Comparison of ENCODE assay signal across 18 mouse cellular contexts in the genomic region with DNA sequence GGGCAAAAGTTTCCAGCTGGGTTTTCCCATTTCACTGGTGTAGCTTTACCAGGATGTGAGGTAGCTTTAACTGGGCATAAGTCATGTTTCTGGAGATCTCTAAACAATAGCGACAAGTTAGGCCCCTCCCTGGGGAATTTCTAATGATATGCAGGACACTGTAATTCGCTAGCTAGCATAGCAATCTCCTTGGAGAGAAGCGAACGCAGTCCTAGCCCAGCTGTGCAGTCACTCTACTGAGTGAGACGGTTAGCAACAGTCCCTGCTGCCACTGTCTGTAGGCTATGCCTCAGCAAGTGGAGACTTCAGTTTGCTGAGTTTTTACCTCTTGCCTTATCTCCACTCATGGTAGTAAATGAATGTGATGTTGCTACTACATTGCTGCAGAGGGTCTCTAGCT.
DNase-seq lines count a peak whose midpoint lies in the region; ATAC-seq and TF ChIP-seq lines count a peak whose summit lies in the region.
"Had no signal": no experiment of that assay in that cellular context is flagged by ENCODE, and none has a peak within 500 bp of the region (broad histone marks: within the 10 kb centered on the region; RNA-seq: fewer than 3 reads in every experiment).

No protein-coding gene starts in this region.

- H3K4me1 ChIP-seq in forebrain, embryonic 11.5 days (replicated peaks; ENCODE audit: control insufficient read depth, insufficient read depth, low read length), result no peaks in the 10 kb centered on the region
- H3K4me1 ChIP-seq in forebrain, embryonic 15.5 days, result no peaks in the 10 kb centered on the region
- no peaks in the 10 kb centered on the region for H3K4me1 ChIP-seq in lung, embryonic 14.5 days (ENCODE audit: insufficient read depth)
- H3K4me1 ChIP-seq in lung, adult 2 months (ENCODE audit: control insufficient read depth, insufficient read depth, low read length), result no peaks in the 10 kb centered on the region
- H3K4me1 ChIP-seq in hindbrain, embryonic 14.5 days (replicated peaks; ENCODE audit: control insufficient read depth, insufficient read depth, low read length), result no peaks in the 10 kb centered on the region
- no peaks in the 10 kb centered on the region for H3K4me1 ChIP-seq in neural tube, embryonic 14.5 days (ENCODE audit: control insufficient read depth, insufficient read depth, low read length)
- H3K4me1 ChIP-seq: hindbrain, embryonic 15.5 days; stomach, embryonic 15.5 days had no signal

- 55% methylated on average over 5 of the region's 5 CpGs for WGBS in forebrain, embryonic 11.5 days
- 53% methylated on average over 5 of the region's 5 CpGs for WGBS in forebrain, embryonic 15.5 days
- 28% methylated on average over 5 of the region's 5 CpGs for WGBS in lung, embryonic 14.5 days
- WGBS in lung, adult 2 months, result 39% methylated on average over 5 of the region's 5 CpGs
- 15% methylated on average over 5 of the region's 5 CpGs for WGBS in hindbrain, embryonic 14.5 days
- 22% methylated on average over 5 of the region's 5 CpGs for WGBS in neural tube, embryonic 14.5 days

- no peak for TF ChIP-seq CTCF in lung, embryonic 14.5 days (IDR thresholded peaks at IDR 0.05; ENCODE audit: low read depth)
- TF ChIP-seq CTCF in lung, adult 2 months (IDR thresholded peaks at IDR 0.05; ENCODE audit: insufficient read depth, low read length), result no peak

- no peak for TF ChIP-seq POLR2A in lung, adult 2 months (IDR thresholded peaks at IDR 0.05; ENCODE audit: borderline replicate concordance, extremely low read depth, low read depth, low read length)

- 0 out of 2 replicates have a peak, but pooled peaks have one; percentile 44 for ATAC-seq in forebrain, embryonic 11.5 days (replicated peaks; ENCODE audit: low FRiP score)
- no peak for ATAC-seq in forebrain, embryonic 15.5 days (replicated peaks)
- no peak; the same call in 1 of the 2 replicates for ATAC-seq in lung, embryonic 14.5 days (ENCODE audit: insufficient read depth)
- ATAC-seq in hindbrain, embryonic 14.5 days (ENCODE audit: low FRiP score), result peak; percentile 57; the same call in 1 of the 2 replicates
- peak; percentile 83; the same call in 1 of the 2 replicates for ATAC-seq in neural tube, embryonic 14.5 days (ENCODE audit: low read depth)
- ATAC-seq: Patski had no signal

- no peaks in the 10 kb centered on the region for H3K36me3 ChIP-seq in forebrain, embryonic 11.5 days (ENCODE audit: control insufficient read depth, insufficient read depth, low read length)
- H3K36me3 ChIP-seq in forebrain, embryonic 15.5 days, result no peaks in the 10 kb centered on the region
- H3K36me3 ChIP-seq in lung, embryonic 14.5 days (ENCODE audit: insufficient read depth), result no peaks in the 10 kb centered on the region
- no peaks in the 10 kb centered on the region for H3K36me3 ChIP-seq in hindbrain, embryonic 14.5 days (replicated peaks; ENCODE audit: control insufficient read depth, insufficient read depth)
- no peaks in the 10 kb centered on the region for H3K36me3 ChIP-seq in neural tube, embryonic 14.5 days (ENCODE audit: control insufficient read depth, insufficient read depth, low read length)
- H3K36me3 ChIP-seq: hindbrain, embryonic 15.5 days; stomach, embryonic 15.5 days had no signal

- H3K4me3 ChIP-seq in forebrain, embryonic 11.5 days (ENCODE audit: low read depth, low read length), result no peak overlapping the region
- H3K4me3 ChIP-seq in forebrain, embryonic 15.5 days, result no peak overlapping the region
- H3K4me3 ChIP-seq in lung, embryonic 14.5 days (ENCODE audit: low read depth, low read length), result no peak overlapping the region
- H3K4me3 ChIP-seq in lung, adult 2 months (replicated peaks; ENCODE audit: extremely low read depth, low read depth, low read length), result no peak overlapping the region
- H3K4me3 ChIP-seq in hindbrain, embryonic 14.5 days (replicated peaks; ENCODE audit: low read length), result no peak overlapping the region
- H3K4me3 ChIP-seq in neural tube, embryonic 14.5 days (ENCODE audit: low read depth, low read length), result no peak overlapping the region
- H3K4me3 ChIP-seq: hindbrain, embryonic 15.5 days; stomach, embryonic 15.5 days had no signal

- no peak overlapping the region; the same call in 1 of the 2 replicates for H3K9ac ChIP-seq in forebrain, embryonic 11.5 days (ENCODE audit: low read length)
- H3K9ac ChIP-seq in forebrain, embryonic 15.5 days (replicated peaks), result no peak overlapping the region
- no peak overlapping the region for H3K9ac ChIP-seq in lung, embryonic 14.5 days
- no peak overlapping the region for H3K9ac ChIP-seq in hindbrain, embryonic 14.5 days
- H3K9ac ChIP-seq in neural tube, embryonic 14.5 days (replicated peaks; ENCODE audit: low read depth, low read length), result no peak overlapping the region
- H3K9ac ChIP-seq: hindbrain, embryonic 15.5 days; liver, embryonic 14.5 days; stomach, embryonic 15.5 days had no signal

- no peak for DNase-seq in forebrain, embryonic 11.5 days (ENCODE audit: low spot score)
- peak; percentile 45 for DNase-seq in lung, embryonic 14.5 days
- DNase-seq in lung, adult 2 months, result no peak
- peak; percentile 28 for DNase-seq in hindbrain, embryonic 14.5 days (ENCODE audit: low spot score)
- DNase-seq in adrenal gland, adult 18-20 months (ENCODE audit: low spot score in 2 of 2), result no peak
- no peak for DNase-seq in layer of hippocampus, adult 8-10 months (ENCODE audit: low spot score in 2 of 2)
- DNase-seq: cerebellum, postnatal 10 days; gastrocnemius, postnatal 25 days; kidney, adult 8-10 months; layer of hippocampus, adult 9-11 months; lung, postnatal 36 days had no signal

- H3K9me3 ChIP-seq in forebrain, embryonic 11.5 days (ENCODE audit: control insufficient read depth, low read length), result no peaks in the 10 kb centered on the region
- no peaks in the 10 kb centered on the region for H3K9me3 ChIP-seq in forebrain, embryonic 15.5 days
- H3K9me3 ChIP-seq in lung, embryonic 14.5 days (ENCODE audit: low read depth, low read length), result no peaks in the 10 kb centered on the region
- H3K9me3 ChIP-seq in hindbrain, embryonic 14.5 days (ENCODE audit: control insufficient read depth, low read length), result no peaks in the 10 kb centered on the region
- no peaks in the 10 kb centered on the region for H3K9me3 ChIP-seq in neural tube, embryonic 14.5 days (ENCODE audit: control insufficient read depth, low read length)
- H3K9me3 ChIP-seq: hindbrain, embryonic 15.5 days; stomach, embryonic 15.5 days had no signal

- H3K27me3 ChIP-seq in forebrain, embryonic 11.5 days (ENCODE audit: control insufficient read depth, insufficient read depth, low read length), result no peaks in the 10 kb centered on the region
- no peaks in the 10 kb centered on the region for H3K27me3 ChIP-seq in forebrain, embryonic 15.5 days
- H3K27me3 ChIP-seq in lung, embryonic 14.5 days (ENCODE audit: insufficient read depth, low read length), result no peaks in the 10 kb centered on the region
- H3K27me3 ChIP-seq in hindbrain, embryonic 14.5 days (ENCODE audit: control insufficient read depth, insufficient read depth, low read length), result no peaks in the 10 kb centered on the region
- H3K27me3 ChIP-seq in neural tube, embryonic 14.5 days (ENCODE audit: control insufficient read depth, insufficient read depth, low read length), result no peaks in the 10 kb centered on the region
- H3K27me3 ChIP-seq: hindbrain, embryonic 15.5 days; Patski; stomach, embryonic 15.5 days had no signal

- no peak overlapping the region for H3K4me2 ChIP-seq in forebrain, embryonic 11.5 days (ENCODE audit: low read depth, low read length, severe bottlenecking)
- no peak overlapping the region for H3K4me2 ChIP-seq in forebrain, embryonic 15.5 days (replicated peaks)
- no peak overlapping the region for H3K4me2 ChIP-seq in lung, embryonic 14.5 days
- no peak overlapping the region for H3K4me2 ChIP-seq in hindbrain, embryonic 14.5 days (replicated peaks)
- no peak overlapping the region for H3K4me2 ChIP-seq in neural tube, embryonic 14.5 days (ENCODE audit: low read depth, low read length)
- H3K4me2 ChIP-seq: heart, embryonic 11.5 days; hindbrain, embryonic 15.5 days; stomach, embryonic 15.5 days had no signal

- H3K27ac ChIP-seq in forebrain, embryonic 11.5 days (ENCODE audit: low read depth, low read length), result no peak overlapping the region
- no peak overlapping the region for H3K27ac ChIP-seq in forebrain, embryonic 15.5 days (replicated peaks)
- H3K27ac ChIP-seq in lung, embryonic 14.5 days (ENCODE audit: low read depth), result no peak overlapping the region
- no peak overlapping the region for H3K27ac ChIP-seq in hindbrain, embryonic 14.5 days
- no peak overlapping the region for H3K27ac ChIP-seq in neural tube, embryonic 14.5 days (ENCODE audit: low read depth, low read length)
- H3K27ac ChIP-seq: hindbrain, embryonic 15.5 days; liver, embryonic 14.5 days; stomach, embryonic 15.5 days had no signal

Comparison
In these comparisons a context has a peak if more than half of its experiments do, and no peak if none do; other contexts are left out.
1. ATAC-seq: peak in forebrain, embryonic 11.5 days (single experiment), hindbrain, embryonic 14.5 days (single experiment) and neural tube, embryonic 14.5 days (single experiment); none in forebrain, embryonic 15.5 days (single experiment) and lung, embryonic 14.5 days (single experiment).
2. DNase-seq: peak in lung, embryonic 14.5 days (single experiment) and hindbrain, embryonic 14.5 days (single experiment); none in forebrain, embryonic 11.5 days (single experiment), lung, adult 2 months (single experiment), adrenal gland, adult 18-20 months (0 of 2) and layer of hippocampus, adult 8-10 months (0 of 2).